In genomic region chr1:38447581-38447980, GRCm38 (mm10) we compare ENCODE assay signal across 16 mouse cellular contexts.
DNase-seq lines count a peak whose midpoint lies in the region; ATAC-seq lines count a peak whose summit lies in the region.
"Had no signal": no experiment of that assay in that cellular context is flagged by ENCODE, and none has a peak within 500 bp of the region (broad histone marks: within the 10 kb centered on the region; RNA-seq: fewer than 3 reads in every experiment).

No protein-coding gene starts in this region.

- intact Hi-C loops in heart, postnatal 10 days (cut with DNase I): no loop called here

- DNase-seq in heart, adult 11 months: peak; percentile 45
- no peak for DNase-seq in heart, postnatal 10 days
- peak; percentile 9 to 34 for DNase-seq in spleen, postnatal 36 days (ENCODE audit: low spot score in 2 of 2)
- no peak for DNase-seq in spleen, postnatal 14 days (ENCODE audit: low spot score in 2 of 2)
- DNase-seq in liver (peak; percentile 85), MN1 (ENCODE audit: low spot score) (no peak)
- DNase-seq in right cerebral cortex, postnatal 25 days: no peak
- DNase-seq: adrenal gland, postnatal 14 days; cerebellum, adult 9-10 months; heart, adult 2 months; heart, postnatal 36 days; kidney, adult 9 months; thymus, adult 2 months had no signal

- ATAC-seq in megakaryocyte progenitor cell, adult 5-6 weeks (replicated peaks; ENCODE audit: poor library complexity): peak; percentile 91
- ATAC-seq: hindbrain, postnatal 0 days; lung, postnatal 0 days had no signal

Comparison
In these comparisons a context has a peak if more than half of its experiments do, and no peak if none do; other contexts are left out.
1. DNase-seq: peak in heart, adult 11 months (single experiment), spleen, postnatal 36 days (2 of 2) and liver (single experiment); none in heart, postnatal 10 days (0 of 2), spleen, postnatal 14 days (0 of 2), MN1 (single experiment) and right cerebral cortex, postnatal 25 days (single experiment).